Mouse (Mus musculus) intestine, embryonic 14.5 days (tissue): ENCODE results near the gene Ctu1. TPM values are rescaled to one million over a fixed set of nuclear protein-coding genes. Genes with fewer than 3 reads are reported as not detected.
A peak's percentile ranks its signal among the peaks of the same experiment; 100 is the strongest.
"Not testable (repeated sequence)": the region's sequence is repeated elsewhere in the genome, so short reads cannot be mapped to it uniquely, and the experiment has no call there.

Source experiments
- ATAC-seq: fragments of 200-750 bp; cut with Nextera tagmentation; replicated peaks from 2 replicates; pipeline ENCODE4 v1.8.0; 2017; ENCODE audit warnings: low read depth, moderate number of reproducible peaks, moderate TSS enrichment, moderate library complexity; ENCODE audit not compliant: low FRiP score, low TSS enrichment
- DNase-seq: peaks from one replicate; pipeline ENCODE4 v3.0.0-alpha.2; 2018; ENCODE audit warnings: low spot score
- H3K27ac ChIP-seq: fragments of 300-500 bp; sonication (generic); 2 replicates; pipeline ENCODE4 v1.5.1; 2014; ENCODE audit warnings: low read depth, mild to moderate bottlenecking, control low read depth
- H3K27me3 ChIP-seq: fragments of 300-500 bp; sonication (generic); replicated peaks from 2 replicates; pipeline ENCODE4 v1.6.1; 2014; ENCODE audit warnings: low read length, control low read depth; ENCODE audit not compliant: control insufficient read depth, insufficient read depth
- H3K36me3 ChIP-seq: fragments of 300-500 bp; sonication (generic); 2 replicates; pipeline ENCODE4 v1.6.1; 2014; ENCODE audit warnings: low read length, control low read depth; ENCODE audit not compliant: control insufficient read depth, insufficient read depth
- H3K4me1 ChIP-seq: fragments of 300-500 bp; sonication (generic); replicated peaks from 2 replicates; pipeline ENCODE4 v1.6.1; 2014; ENCODE audit warnings: low read length, control low read depth, mixed read lengths; ENCODE audit not compliant: control insufficient read depth, insufficient read depth
- H3K4me2 ChIP-seq: fragments of 300-500 bp; sonication (generic); 2 replicates; pipeline ENCODE4 v1.6.1; 2014; ENCODE audit warnings: low read length
- H3K4me3 ChIP-seq: fragments of 300-500 bp; sonication (generic); 2 replicates; pipeline ENCODE4 v1.5.1; 2014; ENCODE audit warnings: low read depth, low read length, control low read depth, mixed read lengths
- H3K9ac ChIP-seq: fragments of 300-500 bp; sonication (generic); 2 replicates; pipeline ENCODE4 v1.6.1; 2014; ENCODE audit warnings: mild to moderate bottlenecking, low read length
- H3K9me3 ChIP-seq: fragments of 300-500 bp; sonication (generic); 2 replicates; pipeline ENCODE4 v1.6.1; 2016; ENCODE audit warnings: low read length, control low read depth; ENCODE audit not compliant: control insufficient read depth
- WGBS: fragments of 180-500 bp; shearing (Covaris S2); extraction: QIAGEN DNeasy Blood & Tissue Kit; methylation state at CpG from one replicate; pipeline ENCODE4 v1.1.7; 2014; 5-methylcytosine and 5-hydroxymethylcytosine counted together
- polyA plus RNA-seq: library from polyadenylated mRNA; unstranded; fragments of >200 nt; fragmentation: Nextera tagmentation; extraction: Ambion mirVana; gene quantifications from 2 replicates; pipeline ENCODE4 v1.2.1, GENCODE M21; 2014

Gene Ctu1
- polyA plus RNA-seq, 1 experiment from 2014 or later: 9.8 TPM

- no peaks in the 10 kb centered on the region for H3K27me3 ChIP-seq
- no peak overlapping the region for H3K4me2 ChIP-seq
- DNase-seq (peak; percentile 62), ATAC-seq (no peak)
- H3K9me3 ChIP-seq: no peaks in the 10 kb centered on the region
- no peak overlapping the region for H3K9ac ChIP-seq
- 23% methylated on average over 3 of the region's 3 CpGs for WGBS
- peaks cover 13% of the 10 kb centered on the region for H3K4me1 ChIP-seq
- H3K36me3 ChIP-seq: no peaks in the 10 kb centered on the region
- H3K27ac ChIP-seq: no peak overlapping the region
- no peak overlapping the region for H3K4me3 ChIP-seq
Measured at GRCm38 (mm10) chr7:43668582-43668981, 3.2 kb upstream of the Ctu1 start.

GRCm38 (mm10) chr7:43671064-43671808 lies 580 bp upstream of the Ctu1 start:
- H3K4me1 ChIP-seq: peaks cover 13% of the 10 kb centered on the region
- ATAC-seq (peak; percentile 36; the same call in 1 of the 2 replicates), DNase-seq (no peak)
- peak overlapping the region; percentile 82 for H3K4me3 ChIP-seq
- no peaks in the 10 kb centered on the region for H3K27me3 ChIP-seq
- H3K4me2 ChIP-seq: peak overlapping the region; percentile 69
- WGBS: 68% methylated on average over 11 of the region's 11 CpGs
- H3K9ac ChIP-seq: peak overlapping the region; percentile 35; the same call in 1 of the 2 replicates
- no peak overlapping the region; the same call in 1 of the 2 replicates for H3K27ac ChIP-seq
- H3K9me3 ChIP-seq: no peaks in the 10 kb centered on the region
- peaks cover 18% of the 10 kb centered on the region for H3K36me3 ChIP-seq

- WGBS: 7% methylated on average over 10 of the region's 10 CpGs
- Histone ChIP-seq H3K36me3 (peaks cover 33% of the 10 kb centered on the region), H3K4me2 (peak overlapping the region; percentile 69), H3K9me3 (peaks cover 9% of the 10 kb centered on the region; the same call in 1 of the 2 replicates), H3K27ac (no peak overlapping the region), H3K4me3 (peak overlapping the region; percentile 82), H3K4me1 (peaks cover 13% of the 10 kb centered on the region), H3K9ac (peak overlapping the region; percentile 75), H3K27me3 (no peaks in the 10 kb centered on the region)
- no peak for ATAC-seq
- DNase-seq: peak; percentile 63
Measured at GRCm38 (mm10) chr7:43672581-43673260, 905 bp downstream of the Ctu1 start.

DNA sequence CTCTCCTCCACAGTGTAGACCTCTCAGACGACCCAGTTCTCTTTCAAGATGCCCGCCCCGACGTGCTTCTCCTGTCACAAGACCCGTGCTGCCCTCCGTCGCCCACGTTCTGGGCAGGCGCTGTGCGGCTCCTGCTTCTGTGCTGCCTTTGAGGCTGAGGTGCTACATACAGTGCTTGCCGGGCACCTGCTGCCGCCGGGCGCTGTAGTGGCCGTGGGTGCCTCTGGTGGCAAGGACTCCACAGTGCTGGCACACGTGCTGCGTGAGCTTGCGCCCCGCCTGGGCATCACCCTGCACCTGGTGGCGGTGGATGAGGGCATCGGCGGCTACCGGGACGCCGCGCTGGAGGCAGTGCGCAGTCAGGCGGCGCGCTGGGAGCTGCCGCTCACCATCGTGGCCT lies 3.3 kb downstream of the Ctu1 start:
- ATAC-seq (no peak), DNase-seq (no peak)
- no peaks in the 10 kb centered on the region for H3K27me3 ChIP-seq
- H3K9me3 ChIP-seq: peaks cover 10% of the 10 kb centered on the region; the same call in 1 of the 2 replicates
- H3K36me3 ChIP-seq: peaks cover 37% of the 10 kb centered on the region
- no peak overlapping the region for H3K27ac ChIP-seq
- WGBS: 92% methylated on average over 32 of the region's 32 CpGs
- H3K4me1 ChIP-seq: peaks cover 13% of the 10 kb centered on the region
- no peak overlapping the region for H3K4me2 ChIP-seq
- no peak overlapping the region for H3K9ac ChIP-seq
- no peak overlapping the region for H3K4me3 ChIP-seq

GRCm38 (mm10) chr7:43678517-43678916 lies 6.7 kb downstream of the Ctu1 start:
- Histone ChIP-seq H3K36me3 (peaks cover 37% of the 10 kb centered on the region), H3K9me3 (peaks cover 10% of the 10 kb centered on the region; the same call in 1 of the 2 replicates), H3K4me1 (0 out of 2 replicates have a peak, but pooled peaks cover under 1% of the 10 kb centered on the region), H3K4me3 (no peak overlapping the region), H3K9ac (no peak overlapping the region), H3K27ac (no peak overlapping the region), H3K27me3 (no peaks in the 10 kb centered on the region), H3K4me2 (no peak overlapping the region)
- ATAC-seq (no peak), DNase-seq (peak; percentile 66)

DNA sequence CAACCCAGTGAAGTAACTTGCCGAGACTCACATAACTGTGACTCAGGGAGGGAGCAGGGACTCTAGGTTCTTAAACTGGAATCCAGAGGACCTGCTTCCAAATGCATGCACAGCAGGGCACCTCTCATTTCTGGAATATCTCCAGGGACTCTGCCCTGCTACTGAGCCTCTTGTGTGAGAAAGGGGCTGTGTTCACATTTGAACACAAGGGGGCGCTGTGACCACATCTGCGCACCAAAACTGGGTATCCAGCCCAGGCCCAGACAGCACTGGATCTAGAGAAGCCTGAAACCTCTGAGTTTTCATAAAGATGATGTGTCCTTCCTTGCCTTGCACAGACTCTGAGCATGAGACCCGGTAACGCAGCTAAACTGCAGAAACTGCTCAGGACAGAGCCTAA lies 9.1 kb downstream of the Ctu1 start:
- H3K36me3 ChIP-seq: peaks cover 22% of the 10 kb centered on the region
- WGBS: 17% methylated on average over 5 of the region's 5 CpGs
- H3K27ac ChIP-seq: no peak overlapping the region
- H3K4me2 ChIP-seq: no peak overlapping the region
- peak; percentile 83 for DNase-seq
- peaks cover 10% of the 10 kb centered on the region; the same call in 1 of the 2 replicates for H3K9me3 ChIP-seq
- H3K4me3 ChIP-seq: no peak overlapping the region
- no peak overlapping the region for H3K9ac ChIP-seq
- ATAC-seq: no peak; the same call in 1 of the 2 replicates
- no peaks in the 10 kb centered on the region for H3K27me3 ChIP-seq
- no peaks in the 10 kb centered on the region for H3K4me1 ChIP-seq

DNA sequence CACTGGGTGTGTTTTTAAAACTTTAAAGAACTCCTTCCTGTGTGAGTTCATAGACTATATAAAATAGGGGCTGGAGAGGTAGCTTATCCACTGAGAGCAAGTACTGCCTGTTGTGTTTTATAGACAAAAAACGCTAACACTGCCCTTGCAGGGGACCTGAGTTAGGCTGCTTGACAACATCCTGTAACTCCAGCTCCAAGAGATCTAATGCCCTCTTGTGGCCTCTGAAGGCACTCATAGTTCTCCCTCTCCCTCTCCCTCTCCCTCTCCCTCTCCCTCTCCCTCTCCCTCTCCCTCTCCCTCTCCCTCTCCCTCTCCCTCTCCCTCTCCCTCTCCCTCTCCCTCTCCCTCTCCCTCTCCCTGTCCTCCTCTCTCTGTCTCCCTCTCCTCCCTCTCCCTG lies 10.7 kb downstream of the Ctu1 start:
- H3K4me3 ChIP-seq, ATAC-seq, H3K27ac ChIP-seq, H3K36me3 ChIP-seq, H3K9ac ChIP-seq, H3K4me2 ChIP-seq, H3K9me3 ChIP-seq, H3K27me3 ChIP-seq, DNase-seq, H3K4me1 ChIP-seq: not testable (repeated sequence)
- 12% methylated on average over 1 of the region's 1 CpGs for WGBS

- WGBS: 63% methylated on average over 7 of the region's 7 CpGs
- no peaks in the 10 kb centered on the region for H3K36me3 ChIP-seq
Measured at GRCm38 (mm10) chr7:43685088-43685487, 13.3 kb downstream of the Ctu1 start.

More at GRCm38 (mm10) chr7:43685088-43685487, 13.3 kb downstream of the Ctu1 start:
- H3K4me2 ChIP-seq: no peak overlapping the region
- no peak for DNase-seq
- no peak overlapping the region for H3K4me3 ChIP-seq
- H3K4me1 ChIP-seq: no peaks in the 10 kb centered on the region
- H3K27ac ChIP-seq: no peak overlapping the region
- ATAC-seq: no peak
- no peaks in the 10 kb centered on the region for H3K9me3 ChIP-seq
- H3K9ac ChIP-seq: no peak overlapping the region
- H3K27me3 ChIP-seq: no peaks in the 10 kb centered on the region
